Mouse (Mus musculus) erythroblast, embryonic 14.5 days (primary cell): ENCODE results near the gene Rnf220. TPM values are rescaled to one million over a fixed set of nuclear protein-coding genes. Genes with fewer than 3 reads are reported as not detected.

Experiments used
- H3K27me3 ChIP-seq: 2 replicates; pipeline ENCODE4 v1.6.1; 2012; ENCODE audit warnings: inconsistent platforms; ENCODE audit not compliant: control insufficient read depth
- H3K36me3 ChIP-seq: 2 replicates; pipeline ENCODE4 v1.6.1; 2012; ENCODE audit warnings: mild to moderate bottlenecking, inconsistent platforms; ENCODE audit not compliant: control insufficient read depth
- H3K4me1 ChIP-seq: 2 replicates; pipeline ENCODE4 v1.6.1; 2012; ENCODE audit warnings: inconsistent platforms; ENCODE audit not compliant: control insufficient read depth
- H3K4me3 ChIP-seq: replicated peaks from 2 replicates; pipeline ENCODE3; 2012; ENCODE audit warnings: moderate library complexity, mild to moderate bottlenecking, inconsistent platforms
- H3K9me3 ChIP-seq: 2 replicates; pipeline ENCODE4 v1.6.1; 2012; ENCODE audit warnings: low read length, inconsistent platforms, mixed read lengths; ENCODE audit not compliant: control insufficient read depth
- GATA1 ChIP-seq: IDR thresholded peaks from 2 replicates; pipeline ENCODE4 v1.6.1; 2012; ENCODE audit warnings: low read length, inconsistent platforms, mixed read lengths
- TAL1 ChIP-seq: IDR thresholded peaks from 3 replicates; pipeline ENCODE4 v1.6.1; 2012; ENCODE audit warnings: low read length, inconsistent platforms, mixed read lengths
- polyA plus RNA-seq: library from polyadenylated mRNA; stranded (reverse); fragments of >175 nt; gene quantifications from 2 replicates; pipeline ENCODE4 v1.2.3, GENCODE M21; 2012

Rnf220 gene
- polyA plus RNA-seq, 1 experiment: 5.1 TPM

DNA sequence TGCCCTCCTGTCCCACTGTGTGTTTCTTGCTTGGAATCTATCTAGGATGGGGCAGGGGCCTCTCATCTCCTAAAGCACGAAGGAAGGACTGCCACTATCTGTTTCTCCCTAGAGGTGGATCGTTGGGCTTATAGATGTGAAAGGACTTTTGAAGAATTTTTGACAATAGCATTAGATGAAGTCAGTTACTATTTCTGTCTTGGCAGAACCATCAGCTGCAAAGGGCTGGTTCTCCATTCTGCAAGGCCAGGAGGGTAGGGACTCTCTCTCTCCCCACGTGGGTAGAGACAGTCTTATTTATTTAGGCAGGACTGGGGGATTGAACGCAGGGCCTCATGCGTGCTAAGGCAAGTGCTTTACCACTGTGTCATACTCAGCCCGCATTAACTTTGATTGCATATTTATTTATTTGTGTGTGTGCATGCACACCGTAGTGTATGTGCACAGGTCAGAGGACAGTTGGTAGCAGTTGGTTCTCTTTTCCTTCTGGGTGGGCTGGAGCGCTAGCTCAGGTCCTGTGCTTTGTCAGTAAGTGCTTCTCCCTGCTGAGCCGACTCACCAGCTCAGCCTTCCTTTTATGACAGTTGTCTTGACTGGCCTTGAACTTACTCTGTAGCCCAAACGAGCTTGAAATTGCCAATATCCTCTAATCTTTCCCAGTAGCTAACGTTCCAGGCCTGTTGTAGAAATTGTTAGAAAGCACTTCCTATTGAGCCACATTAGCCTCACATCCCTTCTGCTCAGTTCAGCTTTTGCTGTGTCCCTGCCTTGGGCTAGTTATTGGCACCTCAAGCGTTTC, 243.4 kb downstream of the Rnf220 start:
- Histone ChIP-seq H3K9me3 (no peaks in the 10 kb centered on the region), H3K4me1 (peaks cover 22% of the 10 kb centered on the region), H3K4me3 (no peak overlapping the region), H3K27me3 (peaks cover 14% of the 10 kb centered on the region), H3K36me3 (no peaks in the 10 kb centered on the region)
- TF ChIP-seq GATA1 (no peak), TAL1 (no peak)

DNA sequence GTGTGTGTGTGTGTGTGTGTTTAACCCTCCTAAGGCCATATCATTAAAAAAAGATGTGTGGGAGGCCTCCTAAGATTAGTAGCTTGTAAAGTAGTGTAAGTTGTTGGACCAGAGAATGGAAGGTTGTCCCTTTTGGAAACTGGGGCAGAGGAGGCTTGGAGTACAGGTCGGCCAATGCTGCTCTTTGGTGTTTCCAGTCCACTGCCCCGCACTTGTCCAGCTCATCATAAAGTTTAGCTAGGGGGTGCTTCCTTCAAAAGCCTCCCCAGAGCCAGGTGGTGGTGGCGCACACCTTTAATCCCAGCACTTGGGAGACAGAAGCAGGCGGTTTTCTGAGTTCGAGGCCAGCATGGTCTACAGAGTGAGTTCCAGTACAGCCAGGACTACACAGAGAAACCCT, 244.1 kb downstream of the Rnf220 start:
- no peaks in the 10 kb centered on the region for H3K36me3 ChIP-seq
- peaks cover 22% of the 10 kb centered on the region for H3K4me1 ChIP-seq
- TF ChIP-seq TAL1: no peak
- no peak for TF ChIP-seq GATA1
- no peaks in the 10 kb centered on the region for H3K9me3 ChIP-seq
- peak overlapping the region; percentile 81 for H3K4me3 ChIP-seq
- H3K27me3 ChIP-seq: peaks cover 17% of the 10 kb centered on the region

DNA sequence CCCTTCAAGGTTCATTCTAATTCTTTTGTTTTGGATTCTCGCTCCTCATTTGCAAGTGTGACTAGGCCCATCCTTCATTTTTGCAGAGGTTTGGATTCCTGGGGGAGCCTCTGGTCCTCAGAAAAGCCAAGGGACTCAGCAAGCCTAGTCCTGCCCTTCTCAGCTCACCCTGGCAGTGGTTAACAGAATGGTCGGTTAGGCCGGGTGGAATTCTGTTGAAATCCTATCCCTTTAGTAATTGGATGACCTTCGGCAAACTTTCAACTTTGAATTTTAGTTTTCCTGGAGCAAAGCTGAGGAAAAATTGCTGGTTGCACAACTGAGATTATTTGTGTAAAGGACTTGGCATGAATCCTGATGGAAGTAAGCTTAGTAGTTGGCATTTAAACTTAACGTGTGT, 244.5 kb downstream of the Rnf220 start:
- Histone ChIP-seq H3K27me3 (peaks cover 17% of the 10 kb centered on the region), H3K4me3 (peak overlapping the region; percentile 81), H3K36me3 (no peaks in the 10 kb centered on the region), H3K9me3 (no peaks in the 10 kb centered on the region), H3K4me1 (peaks cover 22% of the 10 kb centered on the region)
- TF ChIP-seq TAL1: no peak
- no peak for TF ChIP-seq GATA1

DNA sequence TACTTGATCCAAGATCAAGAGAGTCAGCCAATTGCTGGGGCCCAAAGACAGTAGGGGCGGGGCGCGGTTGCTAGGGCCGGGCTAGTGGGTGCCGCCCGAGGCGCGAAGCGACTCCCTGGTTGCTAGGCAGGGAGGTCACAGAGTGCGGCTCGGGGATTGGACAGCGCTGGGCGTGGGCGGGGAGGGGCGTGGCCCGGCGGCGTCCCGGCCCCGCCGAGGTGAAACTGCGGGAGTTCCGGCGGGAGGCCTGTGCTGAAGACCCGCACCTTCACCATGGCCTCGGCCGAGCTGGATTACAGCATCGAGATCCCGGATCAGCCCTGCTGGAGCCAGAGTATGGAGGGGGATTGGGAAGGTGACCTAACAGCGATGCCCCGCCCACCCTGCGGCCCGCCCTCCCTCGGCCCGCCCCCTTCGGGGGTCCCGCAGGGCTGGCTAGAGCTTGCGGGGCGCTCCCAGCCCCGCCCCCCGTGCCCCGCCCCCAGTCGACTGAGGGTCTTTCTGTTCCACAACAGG, 245.0 kb downstream of the Rnf220 start, which contains the start of the genes Tmem53 and Armh1:
Gene Tmem53 (plus strand): TSS at position 151 of the 516 bp plus-strand sequence.
Gene Armh1 (minus strand): TSS at position 325 of the 516 bp plus-strand sequence.
- H3K36me3 ChIP-seq: no peaks in the 10 kb centered on the region
- TF ChIP-seq GATA1 (no peak), TAL1 (no peak)

DNA sequence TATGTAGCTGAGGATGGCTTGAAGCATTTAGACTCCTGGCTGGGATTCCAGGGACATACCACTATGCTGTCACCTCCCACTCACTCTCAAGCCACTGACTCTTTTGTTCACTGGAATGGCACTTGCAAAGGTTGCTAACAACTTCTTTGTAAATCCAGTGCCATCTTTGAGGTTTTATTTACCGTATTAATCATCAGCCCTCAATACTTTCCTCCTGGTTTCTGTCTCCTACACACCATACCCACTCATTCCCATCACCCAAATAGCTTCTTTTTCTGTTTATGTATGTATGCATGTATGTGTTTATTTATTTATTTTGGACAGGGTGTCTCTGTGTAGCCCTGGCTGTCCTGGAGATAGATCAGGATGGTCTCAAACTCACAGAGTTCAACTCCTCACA, 245.9 kb downstream of the Rnf220 start:
- peak overlapping the region; percentile 81 for H3K4me3 ChIP-seq
- peaks cover 22% of the 10 kb centered on the region for H3K4me1 ChIP-seq
- H3K27me3 ChIP-seq: peaks cover 17% of the 10 kb centered on the region
- H3K9me3 ChIP-seq: no peaks in the 10 kb centered on the region
- no peaks in the 10 kb centered on the region for H3K36me3 ChIP-seq
- no peak for TF ChIP-seq GATA1
- no peak for TF ChIP-seq TAL1

More for the DNA sequence above, 245.0 kb downstream of the Rnf220 start, which contains the start of the genes Tmem53 and Armh1:
- H3K9me3 ChIP-seq: no peaks in the 10 kb centered on the region
- H3K4me3 ChIP-seq: peak within 1 kb of the TSS; percentile 81
- peaks cover 17% of the 10 kb centered on the region for H3K27me3 ChIP-seq
- peaks cover 22% of the 10 kb centered on the region for H3K4me1 ChIP-seq

DNA sequence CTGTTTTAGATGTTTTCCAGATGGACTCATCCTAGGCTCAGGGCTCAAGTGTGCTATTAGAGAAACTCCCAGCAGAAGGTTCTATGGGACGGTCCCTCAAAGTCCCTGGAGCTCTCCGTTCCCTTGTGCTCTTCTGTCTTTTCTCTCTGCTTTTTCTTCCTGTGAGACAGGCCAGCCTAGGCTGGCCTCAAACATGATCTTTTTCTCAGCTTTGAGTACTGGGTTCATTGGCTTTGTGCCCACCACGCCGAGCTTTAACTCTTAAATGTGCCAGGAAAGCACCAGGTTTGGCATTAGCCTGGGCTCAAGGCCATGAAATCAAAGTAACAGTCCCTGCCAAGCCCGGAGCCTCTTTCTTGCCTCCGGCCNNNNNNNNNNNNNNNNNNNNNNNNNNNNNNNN, 256.0 kb downstream of the Rnf220 start:
- Histone ChIP-seq H3K27me3 (no peaks in the 10 kb centered on the region), H3K36me3 (no peaks in the 10 kb centered on the region), H3K4me1 (no peaks in the 10 kb centered on the region), H3K9me3 (no peaks in the 10 kb centered on the region; the same call in 1 of the 2 replicates), H3K4me3 (no peak overlapping the region)
- TF ChIP-seq GATA1 (no peak), TAL1 (no peak)

DNA sequence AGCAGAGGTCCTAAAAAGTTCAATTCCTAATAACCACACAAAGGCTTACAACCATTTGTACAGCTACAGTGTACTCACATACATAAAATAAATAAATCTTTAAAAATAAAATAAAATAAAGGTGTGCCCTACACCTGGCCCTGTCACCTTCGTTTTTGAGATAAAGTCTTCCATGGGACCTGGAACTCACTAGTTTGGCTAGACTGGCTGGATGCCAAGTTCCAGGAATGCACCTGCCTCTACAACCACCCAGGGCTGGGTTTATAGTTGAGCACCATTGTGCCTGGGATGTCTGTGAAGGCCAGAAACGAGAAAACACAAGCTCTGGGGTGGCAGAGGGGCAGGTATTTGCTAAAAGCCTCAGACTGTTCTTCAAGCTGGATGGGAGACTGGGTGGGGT, 257.7 kb downstream of the Rnf220 start:
- TF ChIP-seq GATA1: no peak
- no peak for TF ChIP-seq TAL1
- H3K27me3 ChIP-seq: no peaks in the 10 kb centered on the region
- no peaks in the 10 kb centered on the region; the same call in 1 of the 2 replicates for H3K9me3 ChIP-seq
- no peak overlapping the region for H3K4me3 ChIP-seq
- H3K36me3 ChIP-seq: no peaks in the 10 kb centered on the region
- H3K4me1 ChIP-seq: no peaks in the 10 kb centered on the region

DNA sequence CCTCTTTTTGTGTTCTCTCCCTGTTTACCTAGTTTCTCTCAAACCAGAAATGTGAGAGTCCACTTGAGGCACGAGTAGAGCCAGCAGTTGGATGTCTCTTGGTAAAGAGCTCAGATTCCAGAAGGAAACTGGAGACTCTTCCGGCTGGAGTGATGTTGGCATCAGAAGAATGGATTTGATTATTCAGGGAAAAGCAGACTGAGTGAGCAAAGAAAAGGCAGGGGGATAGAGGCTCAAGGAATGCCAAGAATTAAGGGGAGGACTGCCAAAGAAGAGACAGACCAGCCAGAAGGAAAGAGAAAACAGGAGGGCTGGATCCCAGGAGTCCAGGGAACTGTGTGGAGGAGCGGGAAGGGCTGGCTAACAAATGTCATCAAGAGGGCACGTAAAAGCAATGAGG, 261.0 kb downstream of the Rnf220 start:
- no peaks in the 10 kb centered on the region for H3K36me3 ChIP-seq
- no peaks in the 10 kb centered on the region for H3K27me3 ChIP-seq
- no peaks in the 10 kb centered on the region for H3K4me1 ChIP-seq
- TF ChIP-seq TAL1 (no peak), GATA1 (no peak)
- H3K4me3 ChIP-seq: no peak overlapping the region
- no peaks in the 10 kb centered on the region; the same call in 1 of the 2 replicates for H3K9me3 ChIP-seq

DNA sequence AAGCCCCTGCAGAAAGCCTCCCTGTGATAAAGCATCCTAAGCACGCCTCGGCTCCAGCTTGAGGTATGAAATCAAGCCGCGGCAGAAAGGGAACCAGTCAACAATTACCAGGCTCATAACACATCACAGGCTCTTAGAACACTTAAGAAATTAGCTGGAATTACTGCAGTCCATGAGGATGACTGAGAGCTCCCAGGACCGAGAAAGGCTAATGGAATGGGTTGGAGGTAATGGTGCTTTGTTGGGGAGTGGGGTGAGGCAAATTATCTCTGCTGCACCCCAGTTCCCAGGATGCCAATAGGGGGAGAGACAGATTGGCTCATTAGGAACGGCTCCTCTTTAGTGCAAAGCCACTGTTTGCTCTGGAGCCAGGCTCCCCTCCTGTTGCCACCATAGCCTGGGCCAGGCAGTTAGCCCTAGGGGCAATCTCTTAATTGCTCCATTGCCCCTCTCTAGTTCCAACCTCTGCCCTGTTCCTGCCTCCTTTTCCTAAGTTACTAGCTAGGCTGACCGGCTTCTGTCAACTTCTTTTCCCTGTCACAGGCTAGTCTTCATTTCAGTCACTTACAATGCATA, 262.6 kb downstream of the Rnf220 start:
- Histone ChIP-seq H3K36me3 (no peaks in the 10 kb centered on the region), H3K9me3 (no peaks in the 10 kb centered on the region; the same call in 1 of the 2 replicates), H3K4me1 (no peaks in the 10 kb centered on the region), H3K4me3 (no peak overlapping the region), H3K27me3 (no peaks in the 10 kb centered on the region)
- TF ChIP-seq TAL1 (no peak), GATA1 (no peak)
